Mouse (Mus musculus) thymus, adult 2 months (tissue): Measurements from ENCODE around the gene Pck2.

Experiments used
- CTCF ChIP-seq: fragments of 200-500 bp; IDR thresholded peaks from 2 replicates; pipeline ENCODE4 v1.5.1; 2012; ENCODE audit warnings: mild to moderate bottlenecking, control low read depth, low read length, moderate library complexity, borderline replicate concordance; ENCODE audit not compliant: control insufficient read depth, poor library complexity, insufficient read depth; ENCODE audit errors: extremely low read depth
- POLR2A ChIP-seq: fragments of 200-500 bp; IDR thresholded peaks from 2 replicates; pipeline ENCODE4 v1.6.1; 2012; ENCODE audit warnings: mild to moderate bottlenecking, low read length, control low read depth, moderate library complexity; ENCODE audit not compliant: control insufficient read depth, poor library complexity, insufficient read depth; ENCODE audit errors: extremely low read depth

- TF ChIP-seq CTCF (no peak), POLR2A (no peak)
These were observed 49.8 kb downstream of the Pck2 start for GRCm38 (mm10) chr14:55589771-55590448.
